In the genomic region with DNA sequence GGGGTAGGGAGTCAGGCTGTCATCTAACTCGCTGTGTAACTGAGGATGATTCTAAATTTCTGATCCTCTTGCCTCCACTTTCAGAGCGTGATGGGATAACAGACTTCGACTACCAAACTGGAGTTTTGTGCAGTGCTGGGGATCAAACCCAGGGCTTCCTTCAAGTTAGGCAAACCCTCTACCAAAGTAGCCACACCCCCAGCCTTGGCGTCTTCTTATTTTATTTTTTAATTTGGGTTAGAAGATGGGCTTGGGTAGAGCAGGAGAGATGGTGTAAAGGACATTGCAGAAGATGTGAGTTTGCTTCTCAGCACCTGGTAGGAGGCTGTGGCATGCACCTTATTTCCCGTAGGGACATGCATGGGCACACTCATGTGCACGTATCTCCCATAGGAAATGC, we compare ENCODE assay signal across 7 mouse cellular contexts. TPM values are rescaled to one million over a fixed set of nuclear protein-coding genes. Genes with fewer than 3 reads are reported as not detected.
DNase-seq lines count a peak whose midpoint lies in the region; ATAC-seq and TF ChIP-seq lines count a peak whose summit lies in the region.

No protein-coding gene starts in this region.

- intact Hi-C loops in left cerebral cortex, postnatal 10 days (cut with DNase I) = loop anchor here (10.0 kb wide), 1 partner anchor 76 kb away; the partner anchor contains the start of gene 1500009L16Rik

- peak overlapping the region; percentile 68 for H3K9ac ChIP-seq in neural tube, embryonic 15.5 days (replicated peaks)

- 19% methylated on average over 6 of the region's 6 CpGs for WGBS in lung, adult 2 months
- WGBS in forebrain, embryonic 10.5 days = 35% methylated on average over 6 of the region's 6 CpGs
- WGBS in neural tube, embryonic 15.5 days = 28% methylated on average over 6 of the region's 6 CpGs

- H3K4me2 ChIP-seq in neural tube, embryonic 15.5 days = peak overlapping the region; percentile 82

- no peaks in the 10 kb centered on the region for H3K36me3 ChIP-seq in forebrain, embryonic 10.5 days (replicated peaks)
- H3K36me3 ChIP-seq in neural tube, embryonic 15.5 days = no peaks in the 10 kb centered on the region

- 0 out of 2 replicates have a peak, but pooled peaks have one; percentile 14 for ATAC-seq in neural tube, embryonic 15.5 days (ENCODE audit: low FRiP score)
- ATAC-seq in frontal cortex, adult (ENCODE audit: low TSS enrichment) = no peak

- peak overlapping the region; percentile 76 for H3K4me3 ChIP-seq in lung, adult 2 months (replicated peaks; ENCODE audit: extremely low read depth, low read depth, low read length)
- H3K4me3 ChIP-seq in forebrain, embryonic 10.5 days = peak overlapping the region; percentile 81
- peak overlapping the region; percentile 64 for H3K4me3 ChIP-seq in neural tube, embryonic 15.5 days (replicated peaks)

- no peak for TF ChIP-seq POLR2A in lung, adult 2 months (IDR thresholded peaks at IDR 0.05; ENCODE audit: borderline replicate concordance, extremely low read depth, low read depth, low read length)

- H3K27me3 ChIP-seq in forebrain, embryonic 10.5 days (ENCODE audit: poor library complexity, severe bottlenecking) = no peaks in the 10 kb centered on the region
- H3K27me3 ChIP-seq in neural tube, embryonic 15.5 days (replicated peaks) = no peaks in the 10 kb centered on the region

- H3K4me1 ChIP-seq in lung, adult 2 months (ENCODE audit: control insufficient read depth, insufficient read depth, low read length) = peaks cover 18% of the 10 kb centered on the region
- H3K4me1 ChIP-seq in forebrain, embryonic 10.5 days = peaks cover 43% of the 10 kb centered on the region
- H3K4me1 ChIP-seq in neural tube, embryonic 15.5 days = peaks cover 32% of the 10 kb centered on the region

- no peaks in the 10 kb centered on the region for H3K9me3 ChIP-seq in forebrain, embryonic 10.5 days
- H3K9me3 ChIP-seq in neural tube, embryonic 15.5 days (replicated peaks) = no peaks in the 10 kb centered on the region

- no peak for TF ChIP-seq CTCF in lung, adult 2 months (IDR thresholded peaks at IDR 0.05; ENCODE audit: insufficient read depth, low read length)

- H3K27ac ChIP-seq in forebrain, embryonic 10.5 days = peak overlapping the region; percentile 91
- H3K27ac ChIP-seq in neural tube, embryonic 15.5 days (replicated peaks) = peak overlapping the region; percentile 81

- DNase-seq in lung, adult 2 months = no peak
- no peak for DNase-seq in lung, postnatal 4 days
- DNase-seq in forebrain, embryonic 10.5 days (ENCODE audit: extremely low spot score, low spot score) = no peak
- DNase-seq in kidney, postnatal 10 days = peak; percentile 28
- no peak for DNase-seq in left cerebral cortex, postnatal 10 days (ENCODE audit: extremely low spot score in 1 of 2, low spot score in 2 of 2)

RNA-seq across cellular contexts. Expression of gene Appl2, which starts 0.5 kb away (rescaled TPM):
- 34.8 and 39.1 TPM in 2 replicates for polyA plus RNA-seq in lung, adult 2 months (2012; rRNA removed)
- polyA plus RNA-seq in forebrain, embryonic 10.5 days (2016; fragmentation: Nextera tagmentation; extraction: Ambion mirVana) = 32.1 TPM in 2 replicates
- polyA plus RNA-seq in neural tube, embryonic 15.5 days (2015; fragmentation: Nextera tagmentation; extraction: Ambion mirVana) = 40.8 and 45.7 TPM in 2 replicates
- total RNA-seq in left cerebral cortex, postnatal 10 days (2021) = 10 to 100 TPM; 31.1 to 31.9 TPM
